Comparison of ENCODE assay signal across 24 mouse cellular contexts in genomic region chr1:20736572-20736971, GRCm38 (mm10). TPM values are rescaled to one million over a fixed set of nuclear protein-coding genes. Genes with fewer than 3 reads are reported as not detected.
"Had no signal": no experiment of that assay in that cellular context is flagged by ENCODE, and none has a peak within 500 bp of the region (broad histone marks: within the 10 kb centered on the region; RNA-seq: fewer than 3 reads in every experiment).

No protein-coding gene starts in this region.

- H3K27ac ChIP-seq: neural tube, embryonic 12.5 days; neural tube, embryonic 13.5 days; neural tube, embryonic 15.5 days; stomach, embryonic 15.5 days; stomach, postnatal 0 days had no signal

- H3K36me3 ChIP-seq: neural tube, embryonic 12.5 days; neural tube, embryonic 13.5 days; neural tube, embryonic 15.5 days; stomach, embryonic 15.5 days had no signal

- H3K27me3 ChIP-seq: neural tube, embryonic 12.5 days; neural tube, embryonic 13.5 days; neural tube, embryonic 15.5 days; stomach, embryonic 15.5 days had no signal

- DNase-seq: retina, postnatal 1 day; right cerebral cortex, adult 18-20 months; right cerebral cortex, postnatal 14 days; right cerebral cortex, postnatal 25 days; right cerebral cortex, postnatal 4 days; spleen, adult 18-20 months; thymus, adult 18-20 months; thymus, adult 2 months; thymus, postnatal 14 days; thymus, postnatal 25 days; thymus, postnatal 36 days had no signal

- H3K4me2 ChIP-seq: neural tube, embryonic 12.5 days; neural tube, embryonic 13.5 days; neural tube, embryonic 15.5 days; stomach, embryonic 15.5 days had no signal

- H3K9ac ChIP-seq: neural tube, embryonic 12.5 days; neural tube, embryonic 13.5 days; neural tube, embryonic 15.5 days; stomach, embryonic 15.5 days had no signal

- H3K9me3 ChIP-seq: neural tube, embryonic 12.5 days; neural tube, embryonic 13.5 days; neural tube, embryonic 15.5 days; stomach, embryonic 15.5 days had no signal

- H3K4me1 ChIP-seq: neural tube, embryonic 12.5 days; neural tube, embryonic 13.5 days; neural tube, embryonic 15.5 days; stomach, embryonic 15.5 days had no signal

- H3K4me3 ChIP-seq: neural tube, embryonic 12.5 days; neural tube, embryonic 13.5 days; neural tube, embryonic 15.5 days; stomach, embryonic 15.5 days had no signal

RNA-seq across cellular contexts. Expression of gene Il17a, which starts 5.9 kb away (rescaled TPM):
- polyA plus RNA-seq: neural tube, embryonic 12.5 days; neural tube, embryonic 13.5 days; neural tube, embryonic 14.5 days; neural tube, embryonic 15.5 days; spleen, adult 2 months; stomach, embryonic 14.5 days; stomach, embryonic 15.5 days; stomach, embryonic 16.5 days; stomach, postnatal 0 days; testis, adult 2 months; urinary bladder, adult 2 months had no signal

RNA-seq across cellular contexts. Expression of gene Il17f, which starts 53.8 kb away (rescaled TPM):
- total RNA-seq: neutrophil, adult 5-6 weeks had no signal
- polyA plus RNA-seq: neural tube, embryonic 13.5 days; neural tube, embryonic 14.5 days; neural tube, embryonic 15.5 days; small intestine, adult 2 months; spleen, adult 2 months; stomach, embryonic 14.5 days; stomach, embryonic 16.5 days; stomach, postnatal 0 days had no signal
